Mouse (Mus musculus): ENCODE data around the gene Ctla4. TPM values are rescaled to one million over a fixed set of nuclear protein-coding genes. Genes with fewer than 3 reads are reported as not detected.

Gene Ctla4
- total and polyA plus RNA-seq, 2 experiments from 2014 or later = not detected

GRCm38 (mm10) chr1:60956196-60956595 lies 69.4 kb downstream of the Ctla4 start:
- Histone ChIP-seq H3K27me3 (ENCODE audit: insufficient read depth, low read length) (no peaks in the 10 kb centered on the region), H3K9ac (replicated peaks; ENCODE audit: low read length, poor library complexity, severe bottlenecking) (no peak overlapping the region), H3K9me3 (ENCODE audit: low read length) (no peaks in the 10 kb centered on the region), H3K4me1 (ENCODE audit: insufficient read depth, low read length) (no peaks in the 10 kb centered on the region), H3K27ac (ENCODE audit: low read depth, low read length) (no peak overlapping the region), H3K4me3 (ENCODE audit: low read depth, low read length) (no peak overlapping the region), H3K36me3 (ENCODE audit: insufficient read depth, low read length) (no peaks in the 10 kb centered on the region), H3K4me2 (ENCODE audit: low read depth, low read length, poor library complexity, severe bottlenecking) (no peak overlapping the region)
- 88% methylated on average over 6 of the region's 6 CpGs for WGBS
- DNase-seq (ENCODE audit: low spot score) (no peak), ATAC-seq (ENCODE audit: low FRiP score) (no peak)
- TF ChIP-seq CTCF (IDR thresholded peaks at IDR 0.05) = no peak

DNA sequence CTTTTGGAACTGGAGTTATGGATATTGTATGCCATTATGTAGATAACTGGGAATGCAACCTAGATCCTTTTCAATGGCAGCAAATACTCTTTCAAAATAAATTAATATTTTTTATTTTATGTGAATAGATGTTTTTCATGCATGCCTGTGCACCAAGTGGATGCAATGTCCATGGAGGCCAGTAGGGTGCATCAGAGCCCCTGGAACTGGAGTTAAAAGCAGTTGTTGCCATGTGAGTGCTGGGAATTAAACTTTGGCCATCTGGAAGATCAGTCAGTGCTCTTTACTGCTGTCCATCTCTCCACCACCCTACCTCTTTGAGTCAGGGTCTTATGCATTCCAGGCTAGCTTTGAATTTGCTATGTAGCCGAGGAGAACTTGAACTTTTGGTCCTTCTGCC lies 71.5 kb downstream of the Ctla4 start:
- H3K9ac ChIP-seq (replicated peaks; ENCODE audit: low read length, poor library complexity, severe bottlenecking) = no peak overlapping the region
- no peak overlapping the region for H3K27ac ChIP-seq (ENCODE audit: low read depth, low read length)
- no peak overlapping the region for H3K4me3 ChIP-seq (ENCODE audit: low read depth, low read length)
- H3K4me2 ChIP-seq (ENCODE audit: low read depth, low read length, poor library complexity, severe bottlenecking) = no peak overlapping the region
- no peaks in the 10 kb centered on the region for H3K4me1 ChIP-seq (ENCODE audit: insufficient read depth, low read length)
- H3K36me3 ChIP-seq (ENCODE audit: insufficient read depth, low read length) = no peaks in the 10 kb centered on the region
- 100% methylated on average over 1 of the region's 1 CpGs for WGBS
- TF ChIP-seq CTCF (IDR thresholded peaks at IDR 0.05) = peak; percentile 20
- ATAC-seq (ENCODE audit: low FRiP score) = no peak
- H3K9me3 ChIP-seq (ENCODE audit: low read length) = no peaks in the 10 kb centered on the region
- DNase-seq (ENCODE audit: low spot score) = no peak
- H3K27me3 ChIP-seq (ENCODE audit: insufficient read depth, low read length) = no peaks in the 10 kb centered on the region

DNA sequence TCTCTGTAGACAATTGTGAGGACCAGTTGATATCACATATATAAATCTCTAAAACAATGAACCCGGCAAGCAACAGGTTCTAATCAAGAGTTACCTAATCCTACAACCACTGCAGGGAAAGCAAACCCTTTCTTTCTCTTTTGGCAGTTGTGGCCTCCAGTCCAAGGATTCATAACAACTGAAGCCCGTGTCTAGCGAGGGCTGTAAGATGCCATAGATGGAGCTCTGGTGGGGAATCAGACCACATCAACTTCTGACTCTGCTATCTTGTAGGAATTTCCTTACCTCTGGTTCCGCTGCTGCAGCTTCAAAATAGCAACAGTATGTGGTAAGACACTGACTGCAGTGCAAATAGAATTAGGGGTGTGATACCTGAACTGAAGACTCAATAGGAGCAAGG lies 72.4 kb downstream of the Ctla4 start:
- no peaks in the 10 kb centered on the region for H3K4me1 ChIP-seq (ENCODE audit: insufficient read depth, low read length)
- no peak overlapping the region for H3K9ac ChIP-seq (replicated peaks; ENCODE audit: low read length, poor library complexity, severe bottlenecking)
- no peak overlapping the region for H3K27ac ChIP-seq (ENCODE audit: low read depth, low read length)
- no peaks in the 10 kb centered on the region for H3K9me3 ChIP-seq (ENCODE audit: low read length)
- H3K4me2 ChIP-seq (ENCODE audit: low read depth, low read length, poor library complexity, severe bottlenecking) = no peak overlapping the region
- 96% methylated on average over 4 of the region's 4 CpGs for WGBS
- no peaks in the 10 kb centered on the region for H3K36me3 ChIP-seq (ENCODE audit: insufficient read depth, low read length)
- ATAC-seq (ENCODE audit: low FRiP score) (no peak), DNase-seq (ENCODE audit: low spot score) (no peak)
- no peak overlapping the region for H3K4me3 ChIP-seq (ENCODE audit: low read depth, low read length)
- H3K27me3 ChIP-seq (ENCODE audit: insufficient read depth, low read length) = no peaks in the 10 kb centered on the region
- no peak for TF ChIP-seq CTCF (IDR thresholded peaks at IDR 0.05)

DNA sequence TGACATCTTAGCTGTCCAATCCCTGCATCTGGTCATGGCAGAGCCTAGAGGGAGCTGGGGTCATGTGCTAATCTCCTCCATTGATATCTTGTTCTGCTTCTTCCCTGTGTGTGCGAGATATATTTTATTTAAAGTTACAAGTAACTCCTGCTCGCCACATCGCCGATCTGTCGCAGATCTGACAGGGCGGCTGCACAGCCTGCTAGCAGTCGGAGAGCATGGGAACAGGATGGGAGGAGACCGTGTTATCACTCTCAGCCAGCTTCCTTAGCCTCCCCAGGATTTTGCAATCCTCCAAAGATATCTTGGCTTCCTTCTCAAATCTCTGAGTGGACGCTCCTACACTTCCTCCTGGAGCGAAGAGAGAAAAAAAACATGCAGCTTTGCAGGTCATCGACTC lies 73.7 kb downstream of the Ctla4 start:
- Histone ChIP-seq H3K27ac (ENCODE audit: low read depth, low read length) (no peak overlapping the region), H3K27me3 (ENCODE audit: insufficient read depth, low read length) (no peaks in the 10 kb centered on the region), H3K9me3 (ENCODE audit: low read length) (no peaks in the 10 kb centered on the region), H3K9ac (replicated peaks; ENCODE audit: low read length, poor library complexity, severe bottlenecking) (no peak overlapping the region), H3K4me3 (ENCODE audit: low read depth, low read length) (no peak overlapping the region), H3K4me1 (ENCODE audit: insufficient read depth, low read length) (no peaks in the 10 kb centered on the region), H3K36me3 (ENCODE audit: insufficient read depth, low read length) (no peaks in the 10 kb centered on the region), H3K4me2 (ENCODE audit: low read depth, low read length, poor library complexity, severe bottlenecking) (no peak overlapping the region)
- WGBS = 75% methylated on average over 11 of the region's 11 CpGs
- DNase-seq (ENCODE audit: low spot score) (no peak), ATAC-seq (ENCODE audit: low FRiP score) (no peak)
- TF ChIP-seq CTCF (IDR thresholded peaks at IDR 0.05) = no peak

- DNase-seq (ENCODE audit: low spot score) = peak; percentile 84
Measured at GRCm38 (mm10) chr1:60961080-60961479, 74.3 kb downstream of the Ctla4 start.

GRCm38 (mm10) chr1:60962095-60962494 lies 75.3 kb downstream of the Ctla4 start:
- Histone ChIP-seq H3K4me1 (ENCODE audit: insufficient read depth, low read length) (no peaks in the 10 kb centered on the region), H3K27ac (ENCODE audit: low read depth, low read length) (no peak overlapping the region), H3K36me3 (ENCODE audit: insufficient read depth, low read length) (no peaks in the 10 kb centered on the region), H3K9me3 (ENCODE audit: low read length) (no peaks in the 10 kb centered on the region), H3K4me3 (ENCODE audit: low read depth, low read length) (no peak overlapping the region), H3K27me3 (ENCODE audit: insufficient read depth, low read length) (no peaks in the 10 kb centered on the region), H3K4me2 (ENCODE audit: low read depth, low read length, poor library complexity, severe bottlenecking) (no peak overlapping the region), H3K9ac (replicated peaks; ENCODE audit: low read length, poor library complexity, severe bottlenecking) (no peak overlapping the region)
- peak; percentile 38 for TF ChIP-seq CTCF (IDR thresholded peaks at IDR 0.05)
- ATAC-seq (ENCODE audit: low FRiP score) = no peak
- DNase-seq (ENCODE audit: low spot score) = no peak
- WGBS = 91% methylated on average over 4 of the region's 4 CpGs

More at GRCm38 (mm10) chr1:60961080-60961479, 74.3 kb downstream of the Ctla4 start:
- WGBS = 24% methylated on average over 4 of the region's 4 CpGs
- ATAC-seq (ENCODE audit: low FRiP score) = peak; percentile 71; the same call in 1 of the 2 replicates
- no peak overlapping the region for H3K4me3 ChIP-seq (ENCODE audit: low read depth, low read length)
- H3K4me1 ChIP-seq (ENCODE audit: insufficient read depth, low read length) = no peaks in the 10 kb centered on the region
- no peak overlapping the region; the same call in 1 of the 2 replicates for H3K27ac ChIP-seq (ENCODE audit: low read depth, low read length)
- no peak overlapping the region for H3K4me2 ChIP-seq (ENCODE audit: low read depth, low read length, poor library complexity, severe bottlenecking)
- TF ChIP-seq CTCF (IDR thresholded peaks at IDR 0.05) = peak; percentile 90
- no peaks in the 10 kb centered on the region for H3K9me3 ChIP-seq (ENCODE audit: low read length)
- no peak overlapping the region for H3K9ac ChIP-seq (replicated peaks; ENCODE audit: low read length, poor library complexity, severe bottlenecking)
- no peaks in the 10 kb centered on the region for H3K27me3 ChIP-seq (ENCODE audit: insufficient read depth, low read length)
- H3K36me3 ChIP-seq (ENCODE audit: insufficient read depth, low read length) = no peaks in the 10 kb centered on the region

Other genes with a start within 250 kb of the Ctla4 start
- gene Cd28, start 170.2 kb upstream of the Ctla4 start, total RNA-seq (2014; rRNA removed) = not detected in 2 replicates
- 0.10 and 0.12 TPM in 2 replicates for gene Cd28, start 170.2 kb upstream of the Ctla4 start, polyA plus RNA-seq (2015; fragmentation: Nextera tagmentation; extraction: Ambion mirVana)
- gene Icos, start 90.9 kb downstream of the Ctla4 start, total RNA-seq (2014; rRNA removed) = not detected in 2 replicates
- gene Icos, start 90.9 kb downstream of the Ctla4 start, polyA plus RNA-seq (2015; fragmentation: Nextera tagmentation; extraction: Ambion mirVana) = 0.14 and 0.28 TPM in 2 replicates

Data from midbrain, postnatal 0 days (tissue).